Mouse (Mus musculus) liver, adult 2 months (tissue): ENCODE measurements around the gene Dnajb13.

Experiments
- CTCF ChIP-seq: fragments of 200-500 bp; IDR thresholded peaks from 2 replicates; pipeline ENCODE4 v1.5.1; 2011; ENCODE audit warnings: low read depth, low read length, control low read depth
- POLR2A ChIP-seq: fragments of 200-500 bp; IDR thresholded peaks from 2 replicates; pipeline ENCODE4 v1.6.1; 2011; ENCODE audit warnings: low read length, control low read depth; ENCODE audit not compliant: insufficient read depth; ENCODE audit errors: extremely low read depth

DNA sequence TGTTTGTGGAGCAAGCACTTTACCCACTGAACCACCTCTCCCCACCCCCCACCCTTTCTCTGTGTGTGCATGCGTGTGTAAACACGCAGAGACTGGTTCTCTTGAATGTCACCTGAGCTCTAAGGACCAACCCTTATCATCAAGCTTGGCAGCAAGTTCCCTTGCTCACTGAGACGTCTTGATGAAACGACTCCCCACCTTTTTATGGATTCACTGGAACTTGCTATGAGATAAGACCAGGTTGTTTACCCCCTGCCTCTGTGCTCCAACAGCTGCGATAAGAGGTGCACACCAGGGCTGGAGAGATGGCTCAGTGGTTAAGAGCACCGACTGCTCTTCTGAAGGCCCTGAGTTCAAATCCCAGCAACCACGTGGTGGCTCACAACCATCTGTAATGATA lies 5.4 kb upstream of the Dnajb13 start:
- TF ChIP-seq CTCF: no peak
- no peak for TF ChIP-seq POLR2A
